Mouse (Mus musculus) cerebellum, postnatal 25 days (tissue): ENCODE measurements at regions not wholly inside any gene's neighbourhood (a gene's known extent, or its start where the extent isn't known, plus 50 kb on each side); places are given as distances from the start of the nearest gene placed in this dataset.

ENCODE experiments used
- DNase-seq, 2 experiments: peaks; one replicate each; pipeline ENCODE4 v3.0.0; 2021; ENCODE audit warnings: mixed read lengths in 2 of 2

- DNase-seq, result peak; percentile 86 to 92
These were observed 5319.6 kb downstream of the 9330182O14Rik start for GRCm38 (mm10) chr15:45453797-45454196.

GRCm38 (mm10) chr15:45470425-45470824, 5336.3 kb downstream of the 9330182O14Rik start:
- no peak for DNase-seq

- DNase-seq, result peak in 1 of 2 experiments; percentile 27
These were observed 5339.0 kb downstream of the 9330182O14Rik start for GRCm38 (mm10) chr15:45473191-45473590.

GRCm38 (mm10) chr15:45510271-45510670, 5376.1 kb downstream of the 9330182O14Rik start:
- DNase-seq, result no peak
